Mouse (Mus musculus): ENCODE results near the gene Cdyl2.

The Cdyl2 gene

GRCm38 (mm10) chr8:116673052-116673451, 59.7 kb downstream of the Cdyl2 start:
- no peak for DNase-seq (ENCODE audit: low spot score in 2 of 2)

- no peak for DNase-seq (ENCODE audit: low spot score in 2 of 2)
Measured at GRCm38 (mm10) chr8:116671543-116671942, 61.2 kb downstream of the Cdyl2 start.

DNA sequence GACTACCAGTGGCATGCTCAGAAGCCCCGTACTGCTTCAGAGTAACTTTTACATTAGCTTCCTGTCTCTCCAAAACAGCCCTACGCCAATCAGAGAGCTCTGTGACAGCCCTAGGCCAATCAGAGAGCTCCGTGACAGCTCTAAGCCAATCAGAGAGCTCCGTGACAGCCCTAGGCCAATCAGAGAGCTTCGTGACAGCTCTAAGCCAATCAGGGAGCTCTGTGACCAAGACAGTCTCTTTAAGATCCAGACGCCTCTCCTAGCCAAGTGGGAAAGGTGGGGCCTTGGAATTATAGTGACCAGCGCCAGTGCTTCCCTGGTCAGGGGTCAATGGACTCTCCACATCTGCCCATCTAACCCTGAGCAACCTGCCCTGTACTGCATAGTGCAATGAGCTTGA, 62.2 kb downstream of the Cdyl2 start:
- DNase-seq (ENCODE audit: low spot score in 2 of 2) = no peak

GRCm38 (mm10) chr8:116668977-116669376, 63.8 kb downstream of the Cdyl2 start:
- no peak for DNase-seq (ENCODE audit: low spot score in 2 of 2)

GRCm38 (mm10) chr8:116666781-116667325, 65.9 kb downstream of the Cdyl2 start:
- no peak for DNase-seq (ENCODE audit: low spot score in 2 of 2)

DNA sequence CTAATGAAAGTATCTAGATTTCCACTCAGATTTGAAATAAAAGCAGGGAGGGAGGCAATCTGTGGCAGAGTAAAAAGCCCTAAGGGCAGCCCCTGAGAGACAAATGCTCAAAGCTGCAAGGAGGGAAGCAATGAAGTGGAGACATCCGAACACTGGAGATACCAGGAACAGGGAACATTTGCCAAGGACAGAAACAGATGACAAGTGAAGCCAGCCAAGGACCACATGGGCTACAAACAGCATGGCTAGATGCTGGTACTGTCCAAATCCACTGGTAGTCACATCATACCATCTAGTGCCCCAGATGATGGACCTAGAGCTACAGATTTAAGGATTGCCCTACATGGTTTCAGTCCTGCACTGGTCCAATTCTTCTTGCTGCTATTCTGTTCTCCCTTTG, 71.3 kb downstream of the Cdyl2 start:
- DNase-seq (ENCODE audit: low spot score in 2 of 2) = no peak

DNA sequence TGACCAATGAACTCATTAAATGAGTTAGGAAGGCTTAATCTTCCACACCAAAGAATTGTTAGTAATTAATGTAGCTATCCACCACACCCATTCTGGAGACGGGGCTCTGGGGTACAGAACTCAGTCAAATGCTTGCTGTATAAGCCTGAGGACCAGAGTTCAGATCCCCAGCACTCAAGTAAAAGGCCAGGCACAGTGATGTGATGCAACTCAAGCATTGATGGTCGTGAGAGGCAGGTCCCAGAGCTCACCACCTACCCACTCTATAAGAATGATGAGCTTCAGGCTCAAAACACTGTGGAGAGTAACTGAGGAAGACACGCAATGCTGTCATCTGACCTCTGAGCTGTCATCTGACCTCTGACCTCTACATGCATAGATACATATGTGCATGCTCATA, 76.0 kb downstream of the Cdyl2 start:
- DNase-seq (ENCODE audit: low spot score in 2 of 2) = no peak

DNA sequence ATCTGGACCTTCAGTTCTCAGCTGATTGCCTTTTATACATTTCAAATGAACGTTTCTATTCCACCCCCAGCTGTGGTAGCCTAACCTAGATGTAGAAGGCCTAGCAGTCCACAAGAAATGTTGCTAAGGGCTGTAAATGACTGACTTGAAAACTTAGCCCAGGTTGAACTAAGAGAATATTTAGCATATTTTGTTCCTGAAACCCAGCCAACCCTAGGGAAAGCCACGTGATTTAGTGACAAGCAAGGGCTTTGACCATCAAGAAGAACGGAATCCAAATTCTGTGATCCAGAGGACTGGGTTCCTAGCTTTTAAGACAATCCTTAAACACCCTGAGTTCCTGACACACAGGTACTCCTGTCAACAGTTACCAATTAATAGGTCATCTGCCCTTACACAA, 77.9 kb downstream of the Cdyl2 start:
- DNase-seq (ENCODE audit: low spot score in 2 of 2) = no peak

DNA sequence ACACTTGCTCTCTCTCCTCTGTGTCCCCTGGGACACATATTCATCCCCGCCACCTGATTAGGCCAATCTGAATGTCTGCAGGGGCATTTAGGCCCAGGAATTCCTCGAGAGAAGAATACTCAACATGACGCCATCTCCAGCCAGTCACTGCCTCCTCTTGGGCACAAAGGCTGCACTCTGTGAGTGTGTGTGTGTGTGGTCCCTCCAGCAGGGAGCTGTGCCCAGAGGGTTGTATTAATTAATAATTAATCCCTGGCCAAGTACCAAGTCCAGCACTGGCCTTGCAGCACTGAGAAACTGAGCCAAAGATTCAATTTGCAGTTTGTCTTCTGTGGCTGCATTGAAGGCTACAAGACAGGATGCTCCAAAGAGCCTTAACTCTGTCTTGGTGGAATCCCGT, 79.8 kb downstream of the Cdyl2 start:
- no peak for DNase-seq (ENCODE audit: low spot score in 2 of 2)

DNA sequence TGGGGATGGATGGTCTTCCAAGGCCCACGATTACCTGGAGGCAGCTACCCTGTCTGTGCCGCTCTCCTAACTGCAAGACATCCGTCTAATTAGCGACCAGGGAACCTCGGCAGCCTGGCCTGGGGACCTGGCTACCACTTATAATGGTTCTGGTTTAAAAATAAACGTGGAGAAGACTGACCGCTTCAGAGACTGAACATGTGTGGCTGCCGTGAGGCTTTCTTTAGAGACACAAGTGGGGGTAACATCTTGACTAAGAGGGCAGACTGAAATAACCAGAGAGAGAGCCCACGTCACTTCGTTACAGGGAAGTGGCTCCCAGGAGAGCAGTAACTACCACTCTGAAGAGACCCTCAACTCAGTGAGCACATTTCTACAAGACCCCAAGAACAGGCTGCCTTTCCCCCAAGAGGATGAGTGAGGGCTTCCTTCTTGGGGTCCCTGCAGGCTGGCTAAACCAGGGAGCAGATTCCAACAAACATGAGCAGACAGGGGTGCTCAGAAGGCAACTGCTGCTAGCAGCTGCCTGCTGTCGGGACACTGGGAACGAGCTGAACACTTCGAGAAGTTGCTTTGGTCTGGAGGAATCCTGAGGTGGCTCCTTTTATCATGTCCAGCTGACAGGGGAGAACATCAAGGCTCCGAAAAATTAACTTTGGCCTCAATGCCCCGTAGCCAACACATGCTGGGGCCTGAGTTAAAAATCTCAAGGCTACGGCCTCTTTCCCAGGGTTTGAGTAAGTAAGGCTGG, 82.6 kb downstream of the Cdyl2 start:
- DNase-seq (ENCODE audit: low spot score in 2 of 2) = no peak

DNA sequence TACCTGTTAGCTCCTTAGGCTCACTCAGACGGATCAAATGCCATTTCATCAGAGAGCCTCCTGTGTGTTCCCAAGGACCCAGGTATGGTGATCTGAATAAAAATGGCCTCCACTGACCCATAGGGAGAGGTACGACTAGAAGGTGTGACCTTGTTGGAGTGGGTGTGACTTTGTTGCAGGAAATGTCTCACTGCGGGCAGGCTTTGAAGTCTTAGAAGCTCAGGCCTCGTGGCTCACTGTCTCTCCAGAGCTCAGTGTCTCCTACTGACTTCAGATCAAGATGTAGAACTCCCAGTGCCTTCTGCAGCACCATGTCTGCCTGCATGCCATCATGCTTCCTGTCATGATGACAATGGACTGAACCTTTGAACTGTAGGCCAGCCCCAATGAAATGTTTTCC, 87.4 kb downstream of the Cdyl2 start:
- no peak for DNase-seq (ENCODE audit: low spot score in 2 of 2)

DNA sequence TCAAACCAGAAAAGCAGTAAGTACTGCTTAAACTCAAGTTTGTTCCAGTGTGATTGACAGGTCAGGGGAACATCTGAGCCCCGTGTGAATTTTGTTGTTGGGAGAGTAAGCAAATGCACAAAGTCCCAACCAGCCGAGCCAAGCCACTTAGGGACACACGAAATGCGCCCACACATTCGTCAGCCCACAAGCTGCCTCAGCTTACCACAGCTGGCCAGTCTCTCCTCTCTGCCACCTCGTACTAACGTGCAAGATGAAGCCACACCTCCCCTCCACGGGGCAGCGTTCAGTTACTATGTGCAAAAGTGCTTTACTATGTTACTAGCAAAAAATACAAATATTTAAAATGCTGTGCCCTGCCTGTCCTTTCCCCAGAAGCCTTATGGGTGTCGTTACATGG, 91.9 kb downstream of the Cdyl2 start:
- no peak for DNase-seq (ENCODE audit: low spot score in 2 of 2)

- DNase-seq (ENCODE audit: low spot score in 2 of 2) = no peak
Measured at GRCm38 (mm10) chr8:116637998-116638397, 94.8 kb downstream of the Cdyl2 start.

DNA sequence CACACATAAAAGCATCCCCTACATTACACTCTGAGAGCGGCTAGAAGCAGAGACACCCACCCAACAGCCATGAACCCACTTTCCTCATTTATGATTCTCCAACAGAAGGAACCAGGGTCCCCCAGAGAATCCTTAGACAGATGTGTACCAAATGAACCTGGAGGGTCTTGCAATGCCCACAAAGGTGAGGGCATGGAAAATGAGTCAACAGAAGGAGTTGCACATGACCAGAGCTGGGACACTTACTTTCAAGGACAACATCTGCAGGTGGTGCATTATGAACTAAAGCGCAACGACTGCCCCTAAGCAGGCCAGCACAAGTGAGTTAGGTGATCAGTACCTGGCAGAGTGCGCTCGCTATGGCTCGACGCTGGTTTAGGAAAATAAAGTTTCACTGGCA, 95.6 kb downstream of the Cdyl2 start:
- no peak for DNase-seq (ENCODE audit: low spot score in 2 of 2)

DNA sequence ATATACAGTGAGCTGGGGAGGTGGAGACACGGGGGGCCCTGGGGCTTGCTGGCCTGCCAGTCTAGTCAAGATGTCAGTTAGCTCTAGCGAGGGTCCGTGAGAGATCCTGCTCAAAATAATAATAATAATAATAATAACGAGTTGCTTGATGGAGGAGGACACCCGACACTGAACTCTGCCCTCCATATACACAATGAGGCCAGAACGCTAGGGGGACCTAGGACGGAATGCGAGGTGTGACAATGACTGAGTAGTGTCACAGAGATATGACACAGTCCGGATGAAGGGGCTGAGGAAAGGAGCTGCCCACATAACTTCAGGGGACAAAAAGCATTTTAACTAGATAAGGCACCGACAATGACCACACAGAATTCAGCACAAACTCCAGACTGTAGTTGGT, 96.4 kb downstream of the Cdyl2 start:
- no peak for DNase-seq (ENCODE audit: low spot score in 2 of 2)

GRCm38 (mm10) chr8:116635972-116636371, 96.8 kb downstream of the Cdyl2 start:
- DNase-seq (ENCODE audit: low spot score in 2 of 2) = no peak

GRCm38 (mm10) chr8:116635261-116635660, 97.5 kb downstream of the Cdyl2 start:
- no peak for DNase-seq (ENCODE audit: low spot score in 2 of 2)

DNA sequence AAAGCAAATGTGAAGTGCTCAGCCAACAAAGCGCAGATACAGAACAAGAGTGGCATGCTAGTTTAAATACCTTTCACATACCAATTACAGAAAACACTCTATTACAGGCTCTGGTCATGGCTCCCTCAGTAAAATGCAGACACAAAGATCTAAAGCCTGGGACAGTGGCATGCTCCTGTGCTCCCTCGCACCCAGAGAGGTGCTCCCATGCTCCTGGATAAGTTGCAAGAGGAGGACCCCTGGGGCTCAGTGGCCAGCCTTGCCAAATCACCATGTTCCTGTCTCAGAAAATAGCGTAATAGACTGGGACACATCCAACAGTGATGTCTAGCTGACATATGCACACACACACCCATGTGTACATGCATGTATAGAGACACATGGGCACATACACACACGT, 98.4 kb downstream of the Cdyl2 start:
- no peak for DNase-seq (ENCODE audit: low spot score in 2 of 2)

DNA sequence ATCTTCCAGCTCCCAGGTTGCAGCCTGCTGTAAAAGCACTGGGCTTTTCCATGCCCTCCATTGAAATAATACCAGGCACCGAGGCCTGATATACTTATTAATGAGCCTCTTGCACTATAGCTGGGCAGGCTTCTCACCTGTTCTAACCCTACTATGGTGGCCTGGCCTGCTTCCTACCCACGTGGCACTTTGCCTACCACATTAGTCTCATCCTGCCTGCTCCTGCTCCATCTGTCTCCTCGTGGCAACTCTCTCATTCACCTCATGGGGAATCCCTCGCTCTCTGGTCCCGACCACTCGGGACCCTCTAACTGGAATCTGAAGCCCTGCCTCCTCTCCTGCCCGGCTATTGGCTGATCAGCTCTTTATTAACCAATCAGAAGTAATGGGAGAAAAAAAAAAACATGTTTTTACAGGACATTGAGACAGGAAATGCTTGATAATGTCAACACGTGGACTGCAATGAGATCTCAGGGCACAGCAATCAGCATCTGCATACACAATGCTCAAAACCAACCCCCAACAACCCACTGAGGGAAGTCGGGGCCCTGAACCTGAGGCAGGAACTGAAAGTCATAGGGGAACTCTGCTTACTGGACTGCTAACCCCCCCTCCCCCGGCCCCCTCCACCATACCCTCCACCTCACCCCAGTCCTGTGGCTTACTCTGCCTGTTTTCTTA, 99.2 kb downstream of the Cdyl2 start:
- DNase-seq (ENCODE audit: low spot score in 2 of 2) = no peak

- no peak for DNase-seq (ENCODE audit: low spot score in 2 of 2)
Measured at GRCm38 (mm10) chr8:116630066-116630465, 102.7 kb downstream of the Cdyl2 start.

DNA sequence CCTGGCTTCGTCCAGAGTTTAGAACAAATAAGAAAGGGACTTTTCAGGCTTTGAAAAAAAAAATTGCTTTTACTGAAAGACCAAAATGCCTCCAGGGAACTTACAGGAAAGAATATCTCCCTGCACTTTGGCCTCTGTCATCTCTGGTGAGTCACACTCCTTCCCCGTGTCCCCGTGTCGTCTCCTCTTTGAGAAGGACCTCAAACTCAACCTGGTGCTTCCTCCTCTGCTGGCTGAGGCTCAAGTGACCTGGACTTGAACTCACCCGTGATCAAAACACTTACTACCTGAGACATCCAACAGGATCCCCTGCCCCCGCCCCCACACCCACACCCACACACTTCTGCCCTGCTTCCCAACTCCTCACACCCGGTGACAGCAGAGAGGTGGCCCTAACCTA, 103.8 kb downstream of the Cdyl2 start:
- DNase-seq (ENCODE audit: low spot score in 2 of 2) = no peak

- DNase-seq (ENCODE audit: low spot score in 2 of 2) = no peak
Measured at GRCm38 (mm10) chr8:116627854-116628479, 104.8 kb downstream of the Cdyl2 start.

DNA sequence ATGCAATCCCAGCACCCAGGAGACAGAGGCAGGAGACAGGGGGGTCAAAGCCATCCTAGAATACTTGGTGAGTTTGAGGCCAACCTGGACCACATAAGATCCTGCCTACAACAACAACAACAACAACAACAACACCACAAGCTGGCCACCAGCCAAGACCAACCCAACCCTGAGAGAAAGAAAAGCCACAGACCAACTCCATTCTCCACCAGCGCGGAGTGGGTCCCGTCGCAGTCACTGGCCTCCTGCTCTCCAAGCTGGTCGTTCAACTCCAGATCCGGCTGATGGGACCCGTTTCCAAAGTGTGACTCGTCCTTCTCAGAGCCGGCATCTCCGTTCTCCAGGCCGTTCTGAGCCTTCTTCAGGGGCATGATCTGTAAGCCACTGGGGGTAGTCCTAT, 109.2 kb downstream of the Cdyl2 start:
- DNase-seq (ENCODE audit: low spot score in 2 of 2) = no peak

Data from frontal cortex, postnatal 10 days (tissue).